Mouse (Mus musculus): ENCODE data around the gene Tmc5. TPM values are rescaled to one million over a fixed set of nuclear protein-coding genes. Genes with fewer than 3 reads are reported as not detected.

Gene Tmc5
- polyA plus RNA-seq, 1 experiment: not detected

GRCm38 (mm10) chr7:118708002-118708401 lies 110.9 kb downstream of the Tmc5 start:
- TF ChIP-seq USF1 (IDR thresholded peaks at IDR 0.05; ENCODE audit: low read depth): no peak
- no peak for TF ChIP-seq TCF3 (IDR thresholded peaks at IDR 0.05; ENCODE audit: insufficient read length, low read depth)
- TF ChIP-seq REST (IDR thresholded peaks at IDR 0.05; ENCODE audit: insufficient read depth, insufficient read length): no peak
- no peak for TF ChIP-seq CEBPB (IDR thresholded peaks at IDR 0.05; ENCODE audit: insufficient read depth, poor library complexity, severe bottlenecking)
- no peak for TF ChIP-seq E2F4 (IDR thresholded peaks at IDR 0.05; ENCODE audit: insufficient read depth)
- no peak for TF ChIP-seq MYOG (IDR thresholded peaks at IDR 0.05; ENCODE audit: control insufficient read depth in 1 of 3, insufficient read depth in 1 of 3, insufficient read length in 2 of 3, low read depth in 2 of 3)
- no peak for TF ChIP-seq MAX (IDR thresholded peaks at IDR 0.05; ENCODE audit: low read depth)
- no peak for TF ChIP-seq POLR2A (IDR thresholded peaks at IDR 0.05; ENCODE audit: insufficient read length, low read depth)
- TF ChIP-seq MYOD1 (IDR thresholded peaks at IDR 0.05; ENCODE audit: control insufficient read depth in 1 of 3, insufficient read length in 2 of 3, low read depth in 2 of 3): no peak
- TF ChIP-seq SRF (IDR thresholded peaks at IDR 0.05; ENCODE audit: control insufficient read depth, insufficient read length, low read depth): no peak
- no peak for TF ChIP-seq POLR2AphosphoS2 (IDR thresholded peaks at IDR 0.05; ENCODE audit: insufficient read length, low read depth)
- TF ChIP-seq TCF12 (IDR thresholded peaks at IDR 0.05; ENCODE audit: insufficient read depth, poor library complexity, severe bottlenecking): no peak
- Histone ChIP-seq H3K27me3 (ENCODE audit: control insufficient read depth, insufficient read depth, insufficient read length) (no peaks in the 10 kb centered on the region), H3K4me3 (no peak overlapping the region), H3K79me2 (ENCODE audit: control insufficient read depth, insufficient read depth) (peaks cover 3% of the 10 kb centered on the region), H3ac (ENCODE audit: control insufficient read depth, insufficient read length) (no peak overlapping the region), H3K4me2 (ENCODE audit: low read depth) (no peak overlapping the region), H3K36me3 (ENCODE audit: control insufficient read depth, insufficient read depth) (no peaks in the 10 kb centered on the region)

- no peak overlapping the region for H3K4me2 ChIP-seq (ENCODE audit: low read depth)
- TF ChIP-seq POLR2AphosphoS2 (IDR thresholded peaks at IDR 0.05; ENCODE audit: insufficient read length, low read depth) (no peak), MYOD1 (IDR thresholded peaks at IDR 0.05; ENCODE audit: control insufficient read depth in 1 of 3, insufficient read length in 2 of 3, low read depth in 2 of 3) (no peak)
These were observed 113.7 kb downstream of the Tmc5 start for GRCm38 (mm10) chr7:118710776-118711175.

GRCm38 (mm10) chr7:118712228-118713173 lies 115.4 kb downstream of the Tmc5 start, which contains the start of gene Ccp110:
Gene Ccp110 (plus strand): TSS chr7:118712552.
- TF ChIP-seq POLR2AphosphoS2 (IDR thresholded peaks at IDR 0.05; ENCODE audit: insufficient read length, low read depth) (no peak), POLR2A (IDR thresholded peaks at IDR 0.05; ENCODE audit: insufficient read length, low read depth) (peak; percentile 44), CEBPB (IDR thresholded peaks at IDR 0.05; ENCODE audit: insufficient read depth, poor library complexity, severe bottlenecking) (peak; percentile 84), MAX (IDR thresholded peaks at IDR 0.05; ENCODE audit: low read depth) (no peak), USF1 (IDR thresholded peaks at IDR 0.05; ENCODE audit: low read depth) (no peak), SRF (IDR thresholded peaks at IDR 0.05; ENCODE audit: control insufficient read depth, insufficient read length, low read depth) (no peak), E2F4 (IDR thresholded peaks at IDR 0.05; ENCODE audit: insufficient read depth) (peak; percentile 67), TCF12 (IDR thresholded peaks at IDR 0.05; ENCODE audit: insufficient read depth, poor library complexity, severe bottlenecking) (no peak), REST (IDR thresholded peaks at IDR 0.05; ENCODE audit: insufficient read depth, insufficient read length) (no peak), MYOG (IDR thresholded peaks at IDR 0.05; ENCODE audit: control insufficient read depth in 1 of 3, insufficient read depth in 1 of 3, insufficient read length in 2 of 3, low read depth in 2 of 3) (no peak), TCF3 (IDR thresholded peaks at IDR 0.05; ENCODE audit: insufficient read length, low read depth) (no peak), MYOD1 (IDR thresholded peaks at IDR 0.05; ENCODE audit: control insufficient read depth in 1 of 3, insufficient read length in 2 of 3, low read depth in 2 of 3) (no peak)
- peak within 1 kb of the TSS; percentile 63 for H3K4me3 ChIP-seq

More at GRCm38 (mm10) chr7:118710776-118711175, 113.7 kb downstream of the Tmc5 start:
- Histone ChIP-seq H3ac (ENCODE audit: control insufficient read depth, insufficient read length) (no peak overlapping the region), H3K4me3 (no peak overlapping the region), H3K27me3 (ENCODE audit: control insufficient read depth, insufficient read depth, insufficient read length) (no peaks in the 10 kb centered on the region), H3K36me3 (ENCODE audit: control insufficient read depth, insufficient read depth) (no peaks in the 10 kb centered on the region), H3K79me2 (ENCODE audit: control insufficient read depth, insufficient read depth) (no peaks in the 10 kb centered on the region)

GRCm38 (mm10) chr7:118714873-118715272 lies 117.8 kb downstream of the Tmc5 start:
- H3K36me3 ChIP-seq (ENCODE audit: control insufficient read depth, insufficient read depth): no peaks in the 10 kb centered on the region
- H3K4me3 ChIP-seq: no peak overlapping the region
- TF ChIP-seq SRF (IDR thresholded peaks at IDR 0.05; ENCODE audit: control insufficient read depth, insufficient read length, low read depth): no peak
- H3K27me3 ChIP-seq (ENCODE audit: control insufficient read depth, insufficient read depth, insufficient read length): no peaks in the 10 kb centered on the region
- no peak overlapping the region for H3ac ChIP-seq (ENCODE audit: control insufficient read depth, insufficient read length)
- no peak overlapping the region for H3K4me2 ChIP-seq (ENCODE audit: low read depth)
- no peaks in the 10 kb centered on the region for H3K79me2 ChIP-seq (ENCODE audit: control insufficient read depth, insufficient read depth)

More at GRCm38 (mm10) chr7:118712228-118713173, 115.4 kb downstream of the Tmc5 start, which contains the start of gene Ccp110:
- Histone ChIP-seq H3K36me3 (ENCODE audit: control insufficient read depth, insufficient read depth) (no peaks in the 10 kb centered on the region), H3K79me2 (ENCODE audit: control insufficient read depth, insufficient read depth) (no peaks in the 10 kb centered on the region), H3K4me2 (ENCODE audit: low read depth) (peak within 1 kb of the TSS; percentile 81), H3ac (ENCODE audit: control insufficient read depth, insufficient read length) (no peak within 1 kb of the TSS), H3K27me3 (ENCODE audit: control insufficient read depth, insufficient read depth, insufficient read length) (no peaks in the 10 kb centered on the region)

GRCm38 (mm10) chr7:118718066-118718465 lies 121.0 kb downstream of the Tmc5 start:
- H3K4me2 ChIP-seq (ENCODE audit: low read depth): no peak overlapping the region
- no peaks in the 10 kb centered on the region for H3K27me3 ChIP-seq (ENCODE audit: control insufficient read depth, insufficient read depth, insufficient read length)
- H3K4me3 ChIP-seq: no peak overlapping the region
- H3K36me3 ChIP-seq (ENCODE audit: control insufficient read depth, insufficient read depth): peaks cover 3% of the 10 kb centered on the region
- H3K79me2 ChIP-seq (ENCODE audit: control insufficient read depth, insufficient read depth): no peaks in the 10 kb centered on the region
- TF ChIP-seq POLR2A (IDR thresholded peaks at IDR 0.05; ENCODE audit: insufficient read length, low read depth) (no peak), REST (IDR thresholded peaks at IDR 0.05; ENCODE audit: insufficient read depth, insufficient read length) (no peak), MYOD1 (IDR thresholded peaks at IDR 0.05; ENCODE audit: control insufficient read depth in 1 of 3, insufficient read length in 2 of 3, low read depth in 2 of 3) (no peak), POLR2AphosphoS2 (IDR thresholded peaks at IDR 0.05; ENCODE audit: insufficient read length, low read depth) (no peak), TCF12 (IDR thresholded peaks at IDR 0.05; ENCODE audit: insufficient read depth, poor library complexity, severe bottlenecking) (no peak), MYOG (IDR thresholded peaks at IDR 0.05; ENCODE audit: control insufficient read depth in 1 of 3, insufficient read depth in 1 of 3, insufficient read length in 2 of 3, low read depth in 2 of 3) (no peak), E2F4 (IDR thresholded peaks at IDR 0.05; ENCODE audit: insufficient read depth) (no peak), MAX (IDR thresholded peaks at IDR 0.05; ENCODE audit: low read depth) (no peak), SRF (IDR thresholded peaks at IDR 0.05; ENCODE audit: control insufficient read depth, insufficient read length, low read depth) (no peak), CEBPB (IDR thresholded peaks at IDR 0.05; ENCODE audit: insufficient read depth, poor library complexity, severe bottlenecking) (no peak), TCF3 (IDR thresholded peaks at IDR 0.05; ENCODE audit: insufficient read length, low read depth) (no peak), USF1 (IDR thresholded peaks at IDR 0.05; ENCODE audit: low read depth) (no peak)
- no peak overlapping the region for H3ac ChIP-seq (ENCODE audit: control insufficient read depth, insufficient read length)
